Mouse (Mus musculus): Measurements from ENCODE around the gene Ptges. TPM values are rescaled to one million over a fixed set of nuclear protein-coding genes. Genes with fewer than 3 reads are reported as not detected.

Ptges gene
- polyA plus RNA-seq, 1 experiment from 2014 or later, result 9.1 TPM

- WGBS, result 78% methylated on average over 5 of the region's 5 CpGs
- Histone ChIP-seq H3K9me3 (replicated peaks; ENCODE audit: control insufficient read depth, low read length) (no peaks in the 10 kb centered on the region), H3K27me3 (ENCODE audit: control insufficient read depth, insufficient read depth, low read length) (no peaks in the 10 kb centered on the region), H3K4me3 (ENCODE audit: low read depth, low read length) (no peak overlapping the region), H3K4me1 (ENCODE audit: control insufficient read depth, insufficient read depth, low read length) (peaks cover 23% of the 10 kb centered on the region), H3K4me2 (ENCODE audit: low read depth, low read length) (no peak overlapping the region), H3K27ac (replicated peaks; ENCODE audit: low read depth, low read length) (no peak overlapping the region), H3K36me3 (replicated peaks; ENCODE audit: control insufficient read depth, insufficient read depth, low read depth, low read length) (no peaks in the 10 kb centered on the region), H3K9ac (replicated peaks; ENCODE audit: low read length) (no peak overlapping the region)
- ATAC-seq (replicated peaks; ENCODE audit: insufficient number of reproducible peaks, low FRiP score, low TSS enrichment, low read depth), result no peak
- DNase-seq (ENCODE audit: low spot score), result no peak
Observed at GRCm38 (mm10) chr2:30859782-30860181, 69.9 kb downstream of the Ptges start.

GRCm38 (mm10) chr2:30857076-30857475 lies 72.6 kb downstream of the Ptges start:
- DNase-seq (ENCODE audit: low spot score) (no peak), ATAC-seq (replicated peaks; ENCODE audit: insufficient number of reproducible peaks, low FRiP score, low TSS enrichment, low read depth) (no peak)
- H3K4me1 ChIP-seq (ENCODE audit: control insufficient read depth, insufficient read depth, low read length), result peaks cover 32% of the 10 kb centered on the region
- H3K27ac ChIP-seq (replicated peaks; ENCODE audit: low read depth, low read length), result no peak overlapping the region
- H3K4me2 ChIP-seq (ENCODE audit: low read depth, low read length), result no peak overlapping the region
- H3K4me3 ChIP-seq (ENCODE audit: low read depth, low read length), result no peak overlapping the region
- no peaks in the 10 kb centered on the region for H3K27me3 ChIP-seq (ENCODE audit: control insufficient read depth, insufficient read depth, low read length)
- no peak overlapping the region for H3K9ac ChIP-seq (replicated peaks; ENCODE audit: low read length)
- 74% methylated on average over 6 of the region's 6 CpGs for WGBS
- H3K36me3 ChIP-seq (replicated peaks; ENCODE audit: control insufficient read depth, insufficient read depth, low read depth, low read length), result no peaks in the 10 kb centered on the region
- no peaks in the 10 kb centered on the region for H3K9me3 ChIP-seq (replicated peaks; ENCODE audit: control insufficient read depth, low read length)

GRCm38 (mm10) chr2:30852771-30853313 lies 76.8 kb downstream of the Ptges start:
- DNase-seq (ENCODE audit: low spot score), result peak; percentile 83
- no peak for ATAC-seq (replicated peaks; ENCODE audit: insufficient number of reproducible peaks, low FRiP score, low TSS enrichment, low read depth)
- no peaks in the 10 kb centered on the region for H3K27me3 ChIP-seq (ENCODE audit: control insufficient read depth, insufficient read depth, low read length)
- no peak overlapping the region for H3K4me3 ChIP-seq (ENCODE audit: low read depth, low read length)
- no peaks in the 10 kb centered on the region for H3K9me3 ChIP-seq (replicated peaks; ENCODE audit: control insufficient read depth, low read length)
- peaks cover 43% of the 10 kb centered on the region for H3K4me1 ChIP-seq (ENCODE audit: control insufficient read depth, insufficient read depth, low read length)
- peak overlapping the region; percentile 81 for H3K27ac ChIP-seq (replicated peaks; ENCODE audit: low read depth, low read length)
- H3K9ac ChIP-seq (replicated peaks; ENCODE audit: low read length), result peak overlapping the region; percentile 18; the same call in 1 of the 2 replicates
- H3K36me3 ChIP-seq (replicated peaks; ENCODE audit: control insufficient read depth, insufficient read depth, low read depth, low read length), result no peaks in the 10 kb centered on the region
- H3K4me2 ChIP-seq (ENCODE audit: low read depth, low read length), result peak overlapping the region; percentile 16; the same call in 1 of the 2 replicates
- 16% methylated on average over 20 of the region's 20 CpGs for WGBS

- Histone ChIP-seq H3K27me3 (ENCODE audit: control insufficient read depth, insufficient read depth, low read length) (no peaks in the 10 kb centered on the region), H3K9me3 (replicated peaks; ENCODE audit: control insufficient read depth, low read length) (no peaks in the 10 kb centered on the region), H3K4me1 (ENCODE audit: control insufficient read depth, insufficient read depth, low read length) (peaks cover 41% of the 10 kb centered on the region), H3K27ac (replicated peaks; ENCODE audit: low read depth, low read length) (no peak overlapping the region), H3K4me2 (ENCODE audit: low read depth, low read length) (peak overlapping the region; percentile 10; the same call in 1 of the 2 replicates), H3K4me3 (ENCODE audit: low read depth, low read length) (no peak overlapping the region), H3K9ac (replicated peaks; ENCODE audit: low read length) (no peak overlapping the region), H3K36me3 (replicated peaks; ENCODE audit: control insufficient read depth, insufficient read depth, low read depth, low read length) (no peaks in the 10 kb centered on the region)
- ATAC-seq (replicated peaks; ENCODE audit: insufficient number of reproducible peaks, low FRiP score, low TSS enrichment, low read depth), result no peak
- 33% methylated on average over 6 of the region's 6 CpGs for WGBS
- DNase-seq (ENCODE audit: low spot score), result no peak
Observed at GRCm38 (mm10) chr2:30850581-30850980, 79.1 kb downstream of the Ptges start.

- no peak overlapping the region; the same call in 1 of the 2 replicates for H3K4me2 ChIP-seq (ENCODE audit: low read depth, low read length)
- no peak for ATAC-seq (replicated peaks; ENCODE audit: insufficient number of reproducible peaks, low FRiP score, low TSS enrichment, low read depth)
- H3K27ac ChIP-seq (replicated peaks; ENCODE audit: low read depth, low read length), result 0 out of 2 replicates have a peak overlapping the region, but pooled peaks have one; percentile 41
Observed at GRCm38 (mm10) chr2:30848184-30848583, 81.5 kb downstream of the Ptges start.

GRCm38 (mm10) chr2:30846723-30847122 lies 82.9 kb downstream of the Ptges start:
- peaks cover 14% of the 10 kb centered on the region for H3K4me1 ChIP-seq (ENCODE audit: control insufficient read depth, insufficient read depth, low read length)
- H3K27ac ChIP-seq (replicated peaks; ENCODE audit: low read depth, low read length), result no peak overlapping the region
- DNase-seq (ENCODE audit: low spot score) (no peak), ATAC-seq (replicated peaks; ENCODE audit: insufficient number of reproducible peaks, low FRiP score, low TSS enrichment, low read depth) (no peak)
- H3K36me3 ChIP-seq (replicated peaks; ENCODE audit: control insufficient read depth, insufficient read depth, low read depth, low read length), result no peaks in the 10 kb centered on the region
- peak overlapping the region; percentile 80 for H3K4me3 ChIP-seq (ENCODE audit: low read depth, low read length)
- WGBS, result 18% methylated on average over 6 of the region's 6 CpGs
- peak overlapping the region; percentile 95 for H3K9ac ChIP-seq (replicated peaks; ENCODE audit: low read length)
- H3K27me3 ChIP-seq (ENCODE audit: control insufficient read depth, insufficient read depth, low read length), result no peaks in the 10 kb centered on the region
- H3K4me2 ChIP-seq (ENCODE audit: low read depth, low read length), result peak overlapping the region; percentile 86
- H3K9me3 ChIP-seq (replicated peaks; ENCODE audit: control insufficient read depth, low read length), result no peaks in the 10 kb centered on the region

More at GRCm38 (mm10) chr2:30848184-30848583, 81.5 kb downstream of the Ptges start:
- no peaks in the 10 kb centered on the region for H3K27me3 ChIP-seq (ENCODE audit: control insufficient read depth, insufficient read depth, low read length)
- no peaks in the 10 kb centered on the region for H3K36me3 ChIP-seq (replicated peaks; ENCODE audit: control insufficient read depth, insufficient read depth, low read depth, low read length)
- peak; percentile 38 for DNase-seq (ENCODE audit: low spot score)
- WGBS, result 47% methylated on average over 8 of the region's 8 CpGs
- H3K4me1 ChIP-seq (ENCODE audit: control insufficient read depth, insufficient read depth, low read length), result peaks cover 27% of the 10 kb centered on the region
- no peaks in the 10 kb centered on the region for H3K9me3 ChIP-seq (replicated peaks; ENCODE audit: control insufficient read depth, low read length)
- no peak overlapping the region for H3K4me3 ChIP-seq (ENCODE audit: low read depth, low read length)
- H3K9ac ChIP-seq (replicated peaks; ENCODE audit: low read length), result no peak overlapping the region

GRCm38 (mm10) chr2:30846236-30846635 lies 83.4 kb downstream of the Ptges start:
- H3K27ac ChIP-seq (replicated peaks; ENCODE audit: low read depth, low read length), result peak overlapping the region; percentile 58; the same call in 1 of the 2 replicates

GRCm38 (mm10) chr2:30845152-30846070 lies 84.3 kb downstream of the Ptges start:
- Histone ChIP-seq H3K4me2 (ENCODE audit: low read depth, low read length) (peak overlapping the region; percentile 86), H3K9ac (replicated peaks; ENCODE audit: low read length) (peak overlapping the region; percentile 95), H3K4me3 (ENCODE audit: low read depth, low read length) (peak overlapping the region; percentile 80), H3K36me3 (replicated peaks; ENCODE audit: control insufficient read depth, insufficient read depth, low read depth, low read length) (no peaks in the 10 kb centered on the region), H3K27me3 (ENCODE audit: control insufficient read depth, insufficient read depth, low read length) (no peaks in the 10 kb centered on the region), H3K9me3 (replicated peaks; ENCODE audit: control insufficient read depth, low read length) (no peaks in the 10 kb centered on the region), H3K27ac (replicated peaks; ENCODE audit: low read depth, low read length) (peak overlapping the region; percentile 82), H3K4me1 (ENCODE audit: control insufficient read depth, insufficient read depth, low read length) (peaks cover 5% of the 10 kb centered on the region)
- peak; percentile 49; the same call in 1 of the 2 replicates for ATAC-seq (replicated peaks; ENCODE audit: insufficient number of reproducible peaks, low FRiP score, low TSS enrichment, low read depth)
- WGBS, result under 1% methylated on average over 71 of the region's 80 CpGs
- DNase-seq (ENCODE audit: low spot score), result peak; percentile 64

More at GRCm38 (mm10) chr2:30846236-30846635, 83.4 kb downstream of the Ptges start:
- no peaks in the 10 kb centered on the region for H3K27me3 ChIP-seq (ENCODE audit: control insufficient read depth, insufficient read depth, low read length)
- peaks cover 13% of the 10 kb centered on the region for H3K4me1 ChIP-seq (ENCODE audit: control insufficient read depth, insufficient read depth, low read length)
- peak overlapping the region; percentile 80 for H3K4me3 ChIP-seq (ENCODE audit: low read depth, low read length)
- WGBS, result 36% methylated on average over 8 of the region's 8 CpGs
- no peaks in the 10 kb centered on the region for H3K9me3 ChIP-seq (replicated peaks; ENCODE audit: control insufficient read depth, low read length)
- no peak for DNase-seq (ENCODE audit: low spot score)
- ATAC-seq (replicated peaks; ENCODE audit: insufficient number of reproducible peaks, low FRiP score, low TSS enrichment, low read depth), result no peak
- H3K4me2 ChIP-seq (ENCODE audit: low read depth, low read length), result peak overlapping the region; percentile 86
- H3K36me3 ChIP-seq (replicated peaks; ENCODE audit: control insufficient read depth, insufficient read depth, low read depth, low read length), result no peaks in the 10 kb centered on the region
- peak overlapping the region; percentile 95 for H3K9ac ChIP-seq (replicated peaks; ENCODE audit: low read length)
